Mouse (Mus musculus): ENCODE measurements at regions not wholly inside any gene's neighbourhood (a gene's known extent, or its start where the extent isn't known, plus 50 kb on each side); places are given as distances from the start of the nearest gene placed in this dataset.

DNA sequence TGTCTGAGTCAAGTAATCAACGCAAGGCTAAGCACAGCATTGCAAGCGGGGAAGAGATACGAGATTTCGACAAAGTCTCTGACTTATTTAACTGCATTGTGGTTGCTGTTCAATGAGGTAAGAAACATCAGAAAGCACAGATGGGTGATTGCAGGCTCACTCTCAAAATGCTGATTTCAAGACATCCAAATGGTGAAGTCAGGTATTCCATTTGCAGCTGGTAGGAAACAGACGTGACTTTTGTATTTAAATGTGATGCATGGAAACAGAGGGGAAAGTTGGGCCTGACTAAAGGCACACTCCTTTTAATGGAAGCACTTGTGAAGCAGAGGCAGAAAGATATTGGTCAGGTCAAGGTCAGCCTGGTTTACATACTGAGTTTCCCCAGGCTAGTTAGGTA, 82.5 kb downstream of the Pttg1 start:
- TF ChIP-seq CTCF (IDR thresholded peaks at IDR 0.05; ENCODE audit: low read depth) (no peak), EP300 (optimal IDR thresholded peaks at IDR 0.05) (no peak)
